Mouse (Mus musculus) small intestine, adult 2 months (tissue): ENCODE results near the gene Pecr. TPM values are rescaled to one million over a fixed set of nuclear protein-coding genes. Genes with fewer than 3 reads are reported as not detected.
"Not testable (repeated sequence)": the region's sequence is repeated elsewhere in the genome, so short reads cannot be mapped to it uniquely, and the experiment has no call there.

Source experiments
- H3K27ac ChIP-seq: fragments of 200-500 bp; 2 replicates; pipeline ENCODE4 v1.5.1; 2012; ENCODE audit warnings: low read depth, low read length, control low read depth, inconsistent platforms; ENCODE audit not compliant: insufficient read depth
- H3K27me3 ChIP-seq: fragments of 200-500 bp; 2 replicates; pipeline ENCODE4 v1.6.1; 2012; ENCODE audit warnings: mild to moderate bottlenecking, moderate library complexity, low read length, inconsistent platforms; ENCODE audit not compliant: control insufficient read depth, insufficient read depth
- H3K36me3 ChIP-seq: fragments of 200-500 bp; 2 replicates; pipeline ENCODE4 v1.6.1; 2012; ENCODE audit warnings: mild to moderate bottlenecking, low read length, control low read depth, inconsistent platforms; ENCODE audit not compliant: control insufficient read depth, insufficient read depth
- H3K4me1 ChIP-seq: fragments of 200-500 bp; 2 replicates; pipeline ENCODE4 v1.6.1; 2012; ENCODE audit warnings: low read length, inconsistent platforms, mixed read lengths; ENCODE audit not compliant: control insufficient read depth, insufficient read depth, insufficient read length
- H3K4me3 ChIP-seq: fragments of 200-500 bp; 2 replicates; pipeline ENCODE4 v1.5.1; 2012; ENCODE audit warnings: low read depth, mild to moderate bottlenecking, control low read depth, inconsistent platforms, low read length, moderate library complexity
- CTCF ChIP-seq: fragments of 200-500 bp; IDR thresholded peaks from 2 replicates; pipeline ENCODE4 v1.5.1; 2012; ENCODE audit warnings: low read depth, mild to moderate bottlenecking, control low read depth, inconsistent platforms, low read length, moderate library complexity, mixed read lengths; ENCODE audit not compliant: insufficient replicate concordance, insufficient read length; ENCODE audit errors: extremely low read depth
- POLR2A ChIP-seq: fragments of 200-500 bp; IDR thresholded peaks from 2 replicates; pipeline ENCODE4 v1.6.1; 2012; ENCODE audit warnings: low read depth, mild to moderate bottlenecking, control low read depth, inconsistent platforms, low read length, moderate library complexity
- WGBS: fragments of 180-500 bp; shearing (Covaris S2); methylation state at CpG from one replicate; pipeline ENCODE4 v1.1.7; 2018; 5-methylcytosine and 5-hydroxymethylcytosine counted together
- polyA plus RNA-seq: library from polyadenylated mRNA; depleted of rRNA; stranded (reverse); fragments of >200 nt; gene quantifications from 2 replicates; pipeline ENCODE4 v1.2.3, GENCODE M21; 2012

The Pecr gene
- polyA plus RNA-seq, 1 experiment, result 3.1 TPM

DNA sequence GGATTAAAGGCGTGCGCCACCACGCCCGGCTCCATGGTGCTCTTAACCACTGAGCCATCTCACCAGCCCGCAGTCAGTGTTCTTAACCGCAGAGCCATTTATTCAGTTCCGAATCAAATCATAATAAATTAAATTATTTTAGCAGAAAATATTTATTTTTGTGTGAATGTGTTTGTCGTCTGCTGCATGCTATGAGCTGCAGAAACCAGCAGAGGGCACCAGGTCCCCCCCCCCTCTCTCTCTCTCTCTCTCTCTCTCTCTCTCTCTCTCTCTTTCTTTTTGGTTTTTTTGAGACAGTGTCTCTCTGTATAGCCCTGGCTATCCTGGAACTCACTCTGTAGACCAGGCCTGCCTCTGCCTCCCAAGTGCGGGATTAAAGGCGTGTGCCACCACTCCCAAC lies 51.5 kb downstream of the Pecr start:
- TF ChIP-seq CTCF, result peak; percentile 28; the same call in 1 of the 2 replicates
- not testable (repeated sequence) for H3K4me1 ChIP-seq, H3K27me3 ChIP-seq, H3K36me3 ChIP-seq, H3K4me3 ChIP-seq, H3K27ac ChIP-seq
- WGBS, result 73% methylated on average over 10 of the region's 10 CpGs

DNA sequence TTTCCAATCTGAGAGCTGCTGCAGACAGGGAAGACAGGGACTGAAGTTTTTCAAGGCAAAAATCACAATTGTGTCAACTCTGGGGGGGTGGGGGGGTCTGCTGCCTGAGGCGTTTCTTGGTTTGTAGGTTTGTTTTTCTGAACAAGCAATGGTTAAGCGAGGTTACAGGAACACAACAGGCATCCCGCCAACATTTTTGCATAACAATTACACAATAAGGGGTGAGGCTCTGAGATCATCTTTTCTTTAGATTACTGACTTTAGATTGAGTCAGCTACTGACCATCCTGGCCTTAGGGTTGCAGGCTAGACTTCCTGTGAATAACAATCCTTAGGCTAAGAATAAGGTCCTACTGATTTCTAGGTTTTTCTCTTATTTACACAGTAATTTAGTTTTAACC lies 55.1 kb downstream of the Pecr start:
- TF ChIP-seq CTCF (no peak), POLR2A (no peak)
- no peak overlapping the region for H3K4me3 ChIP-seq
- WGBS, result 53% methylated on average over 3 of the region's 3 CpGs
- H3K4me1 ChIP-seq, result no peaks in the 10 kb centered on the region
- no peak overlapping the region for H3K27ac ChIP-seq
- no peaks in the 10 kb centered on the region for H3K27me3 ChIP-seq
- no peaks in the 10 kb centered on the region for H3K36me3 ChIP-seq

DNA sequence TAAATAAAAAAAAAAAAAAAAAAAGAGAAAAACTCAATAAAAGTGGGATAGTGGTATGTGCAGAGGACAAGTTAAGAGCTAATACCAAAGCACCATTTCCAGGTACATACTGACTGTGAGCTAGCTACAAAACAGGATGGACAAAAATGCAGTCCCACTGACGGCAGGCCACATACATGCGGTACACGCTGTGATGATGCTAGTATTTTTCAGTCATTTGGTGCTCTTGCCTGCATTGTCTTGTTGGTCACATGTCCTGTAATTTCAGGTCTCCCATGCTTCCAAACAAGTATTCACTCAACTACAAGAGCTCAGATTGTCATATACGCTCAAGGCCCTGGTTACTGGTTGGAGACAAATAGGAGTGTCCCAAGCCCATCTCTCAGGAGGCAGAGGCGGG lies 56.6 kb downstream of the Pecr start:
- no peak overlapping the region for H3K4me3 ChIP-seq
- no peaks in the 10 kb centered on the region for H3K4me1 ChIP-seq
- H3K36me3 ChIP-seq, result no peaks in the 10 kb centered on the region
- TF ChIP-seq CTCF, result no peak
- TF ChIP-seq POLR2A, result no peak
- WGBS, result 91% methylated on average over 5 of the region's 5 CpGs
- H3K27ac ChIP-seq, result no peak overlapping the region
- H3K27me3 ChIP-seq, result no peaks in the 10 kb centered on the region

DNA sequence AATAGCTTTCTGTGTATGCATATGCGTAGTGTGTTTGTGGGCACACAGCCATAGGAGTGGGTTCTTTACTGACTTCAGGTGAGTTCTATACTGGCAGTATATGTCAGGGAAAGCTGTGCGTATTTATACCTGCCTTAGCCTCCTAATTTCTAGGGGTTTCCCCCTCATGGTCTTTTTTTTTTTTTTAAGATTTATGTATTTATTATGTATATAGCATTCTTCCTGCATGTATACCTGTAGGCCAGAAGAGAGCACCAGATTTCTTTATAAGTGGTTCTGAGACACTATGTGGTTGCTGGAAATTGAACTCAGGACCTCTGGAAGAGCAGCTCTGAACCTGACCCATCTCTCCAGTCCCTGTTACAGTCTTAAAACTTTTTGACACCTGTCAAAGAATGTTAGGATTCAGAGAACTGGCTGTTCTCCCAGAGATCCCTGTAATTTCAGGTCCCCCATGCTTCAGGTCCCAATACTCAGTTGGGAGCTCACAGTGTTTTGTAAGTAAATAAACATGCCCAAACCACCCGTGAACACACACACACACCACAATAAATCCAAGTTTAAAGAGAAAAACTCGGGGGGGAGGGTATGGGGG lies 57.1 kb downstream of the Pecr start:
- Histone ChIP-seq H3K27ac (no peak overlapping the region), H3K4me1 (no peaks in the 10 kb centered on the region), H3K36me3 (no peaks in the 10 kb centered on the region), H3K27me3 (no peaks in the 10 kb centered on the region), H3K4me3 (no peak overlapping the region)
- TF ChIP-seq CTCF (no peak), POLR2A (no peak)
- WGBS, result 27% methylated on average over 4 of the region's 4 CpGs

DNA sequence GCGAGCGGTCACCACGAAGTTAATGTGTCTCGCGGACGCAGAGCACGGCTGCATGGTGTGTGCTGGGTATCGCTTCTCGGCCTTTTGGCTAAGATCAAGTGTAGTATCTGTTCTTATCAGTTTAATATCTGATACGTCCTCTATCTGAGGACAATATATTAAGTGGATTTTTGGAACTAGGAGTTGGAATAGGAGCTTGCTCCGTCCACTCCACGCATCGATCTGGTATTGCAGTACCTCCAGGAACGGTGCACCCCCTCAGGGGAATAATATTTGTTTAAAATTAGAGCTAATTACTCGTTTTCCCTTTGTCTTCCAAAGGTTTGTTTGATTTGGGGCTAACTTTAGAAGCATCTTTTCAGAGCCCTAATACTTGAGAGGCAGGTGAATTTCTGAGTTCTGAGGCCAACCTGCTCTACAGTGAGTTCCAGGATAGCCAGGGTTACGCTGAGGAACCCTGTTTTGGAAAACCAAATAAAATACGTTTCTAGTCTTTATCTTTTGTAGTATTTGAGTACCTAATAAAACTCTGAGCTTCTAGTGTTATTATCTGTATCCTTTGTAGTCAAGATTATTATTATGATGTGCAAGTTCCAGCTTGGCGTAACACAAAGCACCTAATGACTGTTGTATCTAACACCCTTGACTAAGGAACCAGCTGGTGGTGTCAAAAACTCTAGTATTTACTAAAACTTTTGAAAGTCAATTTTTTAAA lies 57.8 kb downstream of the Pecr start:
- under 1% methylated on average over 11 of the region's 18 CpGs for WGBS

DNA sequence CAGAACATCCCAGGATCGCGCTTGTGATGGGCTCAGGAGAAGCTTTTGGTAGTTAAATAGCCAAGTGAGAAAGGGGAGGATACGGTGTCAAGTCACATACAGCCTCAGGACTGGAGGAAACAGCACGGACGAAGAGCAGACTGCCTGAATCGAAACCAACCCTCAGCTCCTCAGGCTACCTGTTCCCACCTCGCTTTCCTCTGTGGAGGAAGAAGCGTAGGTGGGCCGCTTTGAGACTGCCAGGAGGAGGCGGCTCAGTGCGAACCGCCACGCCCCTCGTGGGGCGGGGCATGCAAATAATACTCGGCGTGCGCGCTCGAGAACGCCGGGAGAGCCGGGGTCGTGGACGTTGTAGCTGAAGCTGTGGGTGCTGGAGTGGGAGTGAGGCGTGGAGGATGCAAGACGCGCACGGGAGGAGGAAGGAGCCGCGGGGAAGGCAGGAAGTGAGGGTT lies 58.4 kb downstream of the Pecr start:
- not testable (repeated sequence) for H3K27me3 ChIP-seq, H3K36me3 ChIP-seq, H3K27ac ChIP-seq, H3K4me1 ChIP-seq
- under 1% methylated on average over 25 of the region's 31 CpGs for WGBS
- H3K4me3 ChIP-seq, result peak overlapping the region; percentile 86

More for the DNA sequence above, 57.8 kb downstream of the Pecr start:
- no peaks in the 10 kb centered on the region for H3K27me3 ChIP-seq
- no peaks in the 10 kb centered on the region for H3K36me3 ChIP-seq
- H3K27ac ChIP-seq, result no peak overlapping the region
- no peak overlapping the region for H3K4me3 ChIP-seq
- no peak for TF ChIP-seq CTCF
- no peak for TF ChIP-seq POLR2A
- H3K4me1 ChIP-seq, result no peaks in the 10 kb centered on the region

DNA sequence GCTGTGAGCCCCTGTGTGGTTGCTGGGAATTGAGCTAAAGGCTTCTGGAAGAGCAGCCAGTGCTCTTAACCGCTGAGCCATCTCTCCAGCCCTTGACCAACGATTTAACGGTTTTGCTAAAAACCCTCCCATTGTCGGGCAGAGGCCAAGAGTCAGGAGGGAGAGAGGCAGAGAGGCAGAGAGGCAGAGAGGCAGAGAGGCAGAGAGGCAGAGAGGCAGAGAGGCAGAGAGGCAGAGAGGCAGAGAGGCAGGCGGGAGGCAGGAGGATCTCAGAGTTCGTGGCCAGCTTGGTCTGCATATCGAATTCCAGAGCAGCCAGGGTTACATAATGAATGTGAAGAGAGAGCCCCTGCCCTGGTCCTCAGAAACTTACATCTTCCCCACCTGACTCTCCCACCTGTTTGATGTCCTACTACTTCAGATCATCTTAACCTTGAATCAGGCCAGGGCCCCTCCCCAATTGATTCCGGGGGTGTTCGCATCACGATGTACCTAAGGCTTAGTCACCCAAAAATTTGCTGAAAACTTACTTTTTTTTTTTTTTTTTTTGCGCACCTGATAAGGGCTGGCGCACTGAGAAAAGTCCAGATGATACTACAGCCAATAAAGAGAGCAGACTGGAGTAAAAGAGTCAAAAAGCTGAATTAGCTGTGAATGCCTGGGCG lies 58.9 kb downstream of the Pecr start:
- WGBS, result 21% methylated on average over 13 of the region's 13 CpGs
- Histone ChIP-seq H3K4me1 (no peaks in the 10 kb centered on the region), H3K27ac (no peak overlapping the region), H3K4me3 (peak overlapping the region; percentile 86; the same call in 1 of the 2 replicates), H3K27me3 (no peaks in the 10 kb centered on the region), H3K36me3 (no peaks in the 10 kb centered on the region)
- TF ChIP-seq POLR2A (no peak), CTCF (no peak)
